Mouse (Mus musculus) MEL (cell line): ENCODE measurements at regions not wholly inside any gene's neighbourhood (a gene's known extent, or its start where the extent isn't known, plus 50 kb on each side); places are given as distances from the start of the nearest gene placed in this dataset.

ENCODE experiments used
- CTCF ChIP-seq, 3 experiments: IDR thresholded peaks in 2 of 3; conservative IDR thresholded peaks in 1 of 3; 2 replicates each; pipeline ENCODE4 v1.5.1; 2011 to 2012; ENCODE audit warnings: low read length in 3 of 3, low read depth in 2 of 3, mild to moderate bottlenecking in 2 of 3, improper control_type of control experiment in 1 of 3, inconsistent platforms in 1 of 3, mixed read lengths in 1 of 3, moderate library complexity in 1 of 3; ENCODE audit not compliant: control insufficient read depth in 1 of 3, insufficient read depth in 1 of 3, poor library complexity in 1 of 3, severe bottlenecking in 1 of 3
- EP300 ChIP-seq, 2 experiments: IDR thresholded peaks; 2 replicates each; pipeline ENCODE4 v1.6.1; 2011; ENCODE audit warnings: improper control_type of control experiment in 2 of 2, low read length in 2 of 2, low read depth in 1 of 2, mild to moderate bottlenecking in 1 of 2
- HCFC1 ChIP-seq: IDR thresholded peaks from 2 replicates; pipeline ENCODE4 v1.6.1; 2012; ENCODE audit warnings: low read depth, mild to moderate bottlenecking, inconsistent platforms, low read length, improper control_type of control experiment, moderate library complexity
- MAZ ChIP-seq: IDR thresholded peaks from 2 replicates; pipeline ENCODE4 v1.6.1; 2012; ENCODE audit warnings: low read depth, mild to moderate bottlenecking, inconsistent platforms, low read length, improper control_type of control experiment
- MYC ChIP-seq: IDR thresholded peaks from 2 replicates; pipeline ENCODE4 v1.6.1; 2011; ENCODE audit warnings: low read depth, mild to moderate bottlenecking, low read length, improper control_type of control experiment, moderate library complexity
- POLR2A ChIP-seq, 2 experiments: IDR thresholded peaks; 2 replicates each; pipeline ENCODE4 v1.6.1; 2011 to 2012; ENCODE audit warnings: low read length in 2 of 2, mild to moderate bottlenecking in 2 of 2, control low read depth in 1 of 2, improper control_type of control experiment in 1 of 2, low read depth in 1 of 2, moderate library complexity in 1 of 2; ENCODE audit not compliant: control insufficient read depth in 1 of 2, insufficient read depth in 1 of 2, poor library complexity in 1 of 2
- TCF12 ChIP-seq: IDR thresholded peaks from 2 replicates; pipeline ENCODE4 v1.6.1; 2014; ENCODE audit warnings: low read depth, mild to moderate bottlenecking, inconsistent platforms, low read length, improper control_type of control experiment, moderate library complexity
- USF1 ChIP-seq: IDR thresholded peaks from 2 replicates; pipeline ENCODE4 v1.6.1; 2014; ENCODE audit warnings: low read depth, mild to moderate bottlenecking, inconsistent platforms, low read length, improper control_type of control experiment, moderate library complexity
- USF2 ChIP-seq, 2 experiments: IDR thresholded peaks; 2 replicates each; pipeline ENCODE4 v1.6.1; 2011 to 2012; ENCODE audit warnings: improper control_type of control experiment in 2 of 2, low read length in 2 of 2, borderline replicate concordance in 1 of 2, inconsistent platforms in 1 of 2, low read depth in 1 of 2, mild to moderate bottlenecking in 1 of 2; ENCODE audit not compliant: insufficient read depth in 1 of 2
- ZC3H11A ChIP-seq: IDR thresholded peaks from 2 replicates; pipeline ENCODE4 v1.6.1; 2012; ENCODE audit warnings: low read depth, mild to moderate bottlenecking, inconsistent platforms, low read length, improper control_type of control experiment

DNA sequence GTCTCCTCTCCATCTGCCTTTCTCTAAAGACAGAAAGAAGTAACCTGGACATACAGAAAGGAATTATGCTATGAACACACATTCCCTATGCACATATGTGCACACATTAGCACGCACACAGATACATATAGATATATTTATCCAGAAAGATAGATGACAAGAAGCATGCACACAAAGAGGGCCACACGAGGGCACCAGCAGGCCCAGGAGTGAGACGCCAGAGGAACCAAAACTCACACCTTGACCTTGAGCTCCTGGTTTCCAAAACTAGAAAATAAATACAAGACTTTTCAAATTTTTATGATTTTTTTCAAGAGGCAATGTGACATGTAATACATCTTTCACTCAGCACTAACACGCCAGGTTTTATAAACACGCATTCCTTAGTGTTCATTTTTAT lies 163.1 kb downstream of the Wdr11 start:
- TF ChIP-seq POLR2A (IDR thresholded peaks at IDR 0.05; ENCODE audit: control insufficient read depth in 1 of 2, insufficient read depth in 1 of 2, low read depth in 1 of 2, low read length in 2 of 2, poor library complexity in 1 of 2) = no peak
- TF ChIP-seq CTCF (IDR thresholded peaks at IDR 0.05 in 2 of 3, conservative IDR thresholded peaks at IDR 0.05 in 1 of 3; ENCODE audit: control insufficient read depth in 1 of 3, insufficient read depth in 1 of 3, low read depth in 2 of 3, low read length in 3 of 3, poor library complexity in 1 of 3, severe bottlenecking in 1 of 3) = no peak
- no peak for TF ChIP-seq EP300 (IDR thresholded peaks at IDR 0.05; ENCODE audit: low read depth in 1 of 2, low read length in 2 of 2)
- no peak for TF ChIP-seq USF2 (IDR thresholded peaks at IDR 0.05; ENCODE audit: borderline replicate concordance in 1 of 2, insufficient read depth in 1 of 2, low read depth in 1 of 2, low read length in 2 of 2)
- TF ChIP-seq HCFC1 = no peak
- TF ChIP-seq USF1 = no peak
- no peak for TF ChIP-seq ZC3H11A
- no peak for TF ChIP-seq TCF12
- no peak for TF ChIP-seq MAZ
- TF ChIP-seq MYC = no peak
